Mouse (Mus musculus) ES-E14 (cell line): ENCODE results near the gene Lcn12.

Experiments used
- HCFC1 ChIP-seq: IDR thresholded peaks from 2 replicates; pipeline ENCODE4 v1.6.1; 2012; ENCODE audit warnings: low read length, inconsistent platforms, borderline replicate concordance; ENCODE audit not compliant: insufficient read depth
- ZNF384 ChIP-seq: IDR thresholded peaks from 2 replicates; pipeline ENCODE4 v1.6.1; 2012; ENCODE audit warnings: low read depth, low read length, inconsistent platforms

GRCm38 (mm10) chr2:25500071-25500575 lies 6.4 kb upstream of the Lcn12 start:
- no peak for TF ChIP-seq ZNF384
- TF ChIP-seq HCFC1: no peak
